Mouse (Mus musculus): Measurements from ENCODE around the gene Slc25a21. TPM values are rescaled to one million over a fixed set of nuclear protein-coding genes. Genes with fewer than 3 reads are reported as not detected.
"Not testable (repeated sequence)": the region's sequence is repeated elsewhere in the genome, so short reads cannot be mapped to it uniquely, and the experiment has no call there.

Slc25a21 gene
- polyA plus RNA-seq (2015; fragmentation: Nextera tagmentation; extraction: Ambion mirVana) = 18.8 and 22.7 TPM in 2 replicates

DNA sequence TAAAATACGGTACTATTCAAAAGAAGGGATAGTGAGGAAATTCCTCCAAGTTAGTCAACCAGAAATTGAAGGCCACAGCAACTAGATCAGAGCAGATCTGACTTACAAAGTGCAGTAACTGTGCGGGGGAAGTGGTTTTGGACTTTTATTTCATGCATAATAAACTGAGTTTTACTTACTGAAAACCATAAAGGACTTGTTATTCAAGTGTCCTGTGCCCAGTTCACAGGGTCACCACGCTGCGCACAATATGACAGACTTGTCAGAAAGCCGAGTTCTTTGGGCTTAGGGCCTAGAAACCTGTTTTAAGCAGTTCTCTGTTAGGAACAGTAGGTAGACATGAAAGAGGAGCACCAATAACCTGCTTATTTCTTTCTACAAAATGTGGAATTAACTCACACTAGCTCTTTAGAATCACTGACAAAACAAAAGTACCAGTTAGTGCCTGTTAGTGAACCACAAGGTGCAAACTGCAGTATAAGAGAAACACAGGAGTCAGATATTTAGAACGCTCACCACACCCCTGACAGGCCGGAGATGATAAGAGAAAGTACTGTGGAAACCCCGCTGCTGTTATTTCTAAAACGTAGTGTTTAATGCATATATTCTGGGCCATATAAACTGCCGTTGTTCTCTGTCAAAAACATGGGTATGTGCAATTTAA lies at the start of gene Slc25a21:
Gene Slc25a21 (minus strand): TSS at position 110 of the 664 bp plus-strand sequence.
- Histone ChIP-seq H3K9ac (peak within 1 kb of the TSS; percentile 93), H3K27ac (replicated peaks) (peak within 1 kb of the TSS; percentile 97)
- WGBS (ENCODE audit: insufficient replicate concordance) = 16% methylated on average over 10 of the region's 10 CpGs

DNA sequence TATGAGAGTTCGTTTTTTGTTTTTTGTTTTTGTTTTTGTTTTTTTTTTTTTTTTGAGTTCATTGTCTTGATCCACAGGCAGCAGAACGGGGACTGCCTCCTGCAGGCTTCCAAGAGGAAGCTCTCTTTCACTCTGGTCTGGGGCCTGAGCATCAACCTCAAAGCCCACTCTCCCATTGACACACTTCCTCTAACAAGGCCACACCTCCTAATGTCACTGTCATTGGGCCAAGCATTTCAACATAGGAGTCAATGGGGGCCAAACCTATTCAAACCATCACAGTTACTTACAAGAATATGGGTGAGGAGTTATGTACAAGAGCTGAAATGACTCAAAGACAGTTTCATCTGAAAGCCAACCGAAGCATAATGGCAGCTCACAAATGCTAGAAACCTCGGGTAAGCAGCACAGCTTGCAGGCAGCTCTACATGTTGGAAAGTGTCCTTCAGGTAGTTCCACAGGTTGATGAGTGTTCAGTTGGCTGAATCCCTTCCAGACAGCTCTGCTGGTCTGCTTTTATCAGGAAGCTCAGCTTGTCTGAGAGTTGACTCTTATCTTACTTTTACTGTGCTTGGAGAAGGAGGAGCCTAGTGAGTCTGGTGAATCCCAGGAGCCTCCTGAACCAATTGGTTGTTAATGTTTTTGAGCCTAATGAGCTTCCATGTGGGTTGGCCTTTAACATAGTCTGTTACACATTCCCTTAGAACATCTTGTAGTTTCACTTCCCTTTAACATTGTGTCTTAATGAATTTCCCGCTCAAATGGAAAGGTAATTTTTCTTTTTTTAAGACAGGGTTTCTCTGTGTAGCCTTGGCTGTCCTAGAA lies 46.6 kb upstream of the Slc25a21 start:
- no peak overlapping the region for H3K4me2 ChIP-seq
- no peak overlapping the region for H3K4me3 ChIP-seq (replicated peaks)
- peak; percentile 44; the same call in 1 of the 2 replicates for ATAC-seq (ENCODE audit: insufficient read depth)
- WGBS (ENCODE audit: insufficient replicate concordance) = 66% methylated on average over 5 of the region's 5 CpGs
- peaks cover 12% of the 10 kb centered on the region for H3K4me1 ChIP-seq (replicated peaks)
- H3K36me3 ChIP-seq (replicated peaks) = peaks cover 29% of the 10 kb centered on the region
- H3K27me3 ChIP-seq = no peaks in the 10 kb centered on the region
- H3K27ac ChIP-seq (replicated peaks) = no peak overlapping the region
- H3K9me3 ChIP-seq (replicated peaks) = no peaks in the 10 kb centered on the region
- H3K9ac ChIP-seq = no peak overlapping the region

More for the DNA sequence above, at the start of gene Slc25a21:
- Histone ChIP-seq H3K9me3 (replicated peaks) (no peaks in the 10 kb centered on the region), H3K4me1 (replicated peaks) (peaks cover 38% of the 10 kb centered on the region), H3K4me2 (peak within 1 kb of the TSS; percentile 75), H3K27me3 (no peaks in the 10 kb centered on the region), H3K36me3 (replicated peaks) (no peaks in the 10 kb centered on the region), H3K4me3 (replicated peaks) (peak within 1 kb of the TSS; percentile 81)
- peak; percentile 84 for ATAC-seq (ENCODE audit: insufficient read depth)

DNA sequence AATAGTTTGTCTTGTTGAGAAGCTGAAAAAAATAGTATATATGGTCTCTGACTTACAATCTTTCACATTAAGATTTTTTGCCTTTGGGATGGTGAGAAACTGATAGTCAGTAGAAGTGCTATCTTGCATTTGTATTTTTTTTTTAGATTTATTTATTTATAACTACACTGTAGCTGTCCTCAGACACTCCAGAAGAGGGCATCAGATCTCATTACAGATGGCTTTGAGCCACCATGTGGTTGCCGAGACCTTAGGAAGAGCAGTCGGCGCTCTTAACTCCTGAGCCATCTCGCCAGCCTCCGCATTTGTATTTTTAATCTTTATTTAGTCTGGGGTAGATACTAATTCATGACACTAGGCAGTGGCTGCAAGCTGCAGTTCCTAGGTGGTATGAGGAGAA lies 36.1 kb upstream of the Slc25a21 start:
- H3K4me1 ChIP-seq (replicated peaks) = peaks cover 43% of the 10 kb centered on the region
- H3K9me3 ChIP-seq (replicated peaks) = no peaks in the 10 kb centered on the region
- ATAC-seq (ENCODE audit: insufficient read depth) = no peak
- no peak overlapping the region for H3K9ac ChIP-seq
- 56% methylated on average over 5 of the region's 5 CpGs for WGBS (ENCODE audit: insufficient replicate concordance)
- no peak overlapping the region for H3K27ac ChIP-seq (replicated peaks)
- H3K4me3 ChIP-seq (replicated peaks) = no peak overlapping the region
- H3K4me2 ChIP-seq = peak overlapping the region; percentile 41
- no peaks in the 10 kb centered on the region for H3K27me3 ChIP-seq
- peaks cover 16% of the 10 kb centered on the region for H3K36me3 ChIP-seq (replicated peaks)

DNA sequence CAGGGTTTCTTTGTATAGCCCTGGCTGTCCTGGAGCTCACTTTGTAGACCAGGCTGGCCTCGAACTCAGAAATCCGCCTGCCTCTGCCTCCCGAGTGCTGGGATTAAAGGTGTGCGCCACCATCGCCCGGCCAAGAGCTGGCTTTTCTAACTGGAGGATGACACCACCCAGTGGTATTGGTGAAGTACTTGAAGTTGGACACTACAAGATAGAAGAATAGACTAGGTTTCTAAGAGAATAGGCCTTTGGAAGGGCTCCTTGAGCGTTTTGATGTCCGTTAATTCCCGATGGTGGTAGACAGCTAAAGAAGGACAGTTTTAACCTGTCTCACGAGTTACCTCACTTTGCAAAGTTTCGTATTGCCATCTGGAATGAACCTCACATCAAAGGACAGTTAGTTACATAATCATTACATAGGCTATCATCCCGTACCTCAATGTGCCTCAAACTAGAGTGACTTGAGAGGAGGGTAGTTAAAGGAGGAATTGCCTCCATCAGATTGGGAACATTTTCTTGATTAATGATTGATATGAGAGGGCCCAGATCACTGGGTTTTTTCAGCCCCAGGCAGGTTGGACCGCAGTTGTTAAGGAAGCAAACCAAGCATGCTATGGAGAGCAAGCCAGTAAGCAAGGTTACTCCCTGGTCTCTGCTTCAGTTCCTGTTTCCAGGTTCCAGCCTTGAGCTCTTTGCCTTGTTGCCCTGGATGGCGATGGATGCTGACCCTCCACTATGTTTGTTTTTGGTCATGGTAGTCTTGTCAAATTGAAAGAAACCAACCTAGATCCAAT lies 34.0 kb upstream of the Slc25a21 start:
- WGBS (ENCODE audit: insufficient replicate concordance) = 25% methylated on average over 14 of the region's 14 CpGs
- ATAC-seq (ENCODE audit: insufficient read depth) = no peak
- peak overlapping the region; percentile 89 for H3K9ac ChIP-seq

DNA sequence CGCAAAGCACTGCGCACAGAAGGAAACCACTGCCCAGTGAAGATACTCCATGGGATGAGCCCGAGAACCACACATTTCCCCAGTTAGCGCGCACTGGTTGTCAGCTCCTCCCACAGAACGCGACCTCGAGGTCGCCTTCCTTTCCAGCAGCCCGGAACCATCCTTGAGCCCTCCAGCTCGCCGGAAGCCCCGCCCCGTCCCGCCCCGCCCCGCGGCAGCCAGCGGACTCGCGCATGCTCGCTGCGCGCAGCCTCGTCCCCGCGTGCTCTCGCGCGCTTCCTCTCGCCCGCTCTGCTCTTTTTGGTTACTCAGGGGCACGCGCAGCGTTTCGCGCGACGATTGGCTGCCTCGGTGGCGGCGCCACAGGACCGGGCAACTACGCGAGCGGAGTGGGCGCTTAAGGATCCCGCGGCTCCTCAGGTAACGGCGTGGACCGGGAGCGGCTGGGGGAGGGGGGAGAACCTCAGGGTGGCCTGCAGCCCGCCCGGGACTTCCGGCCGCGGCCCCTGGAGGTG lies 33.0 kb upstream of the Slc25a21 start, which contains the start of the genes Prps1l3 and Mipol1:
Gene Prps1l3 (plus strand): TSS at position 221 of the 515 bp plus-strand sequence.
Gene Mipol1 (plus strand): TSS at position 236 of the 515 bp plus-strand sequence.
- peak within 1 kb of the TSS; percentile 90 for H3K4me3 ChIP-seq (replicated peaks)
- H3K4me2 ChIP-seq = peak within 1 kb of the TSS; percentile 88
- no peaks in the 10 kb centered on the region for H3K9me3 ChIP-seq (replicated peaks)
- WGBS (ENCODE audit: insufficient replicate concordance) = under 1% methylated on average over 58 of the region's 58 CpGs
- peak within 1 kb of the TSS; percentile 94 for H3K27ac ChIP-seq (replicated peaks)
- ATAC-seq (ENCODE audit: insufficient read depth) = peak; percentile 96
- H3K4me1 ChIP-seq (replicated peaks) = peaks cover 36% of the 10 kb centered on the region
- peak within 1 kb of the TSS; percentile 89 for H3K9ac ChIP-seq
- no peaks in the 10 kb centered on the region for H3K27me3 ChIP-seq
- peaks cover 8% of the 10 kb centered on the region; the same call in 1 of the 2 replicates for H3K36me3 ChIP-seq (replicated peaks)

More for the DNA sequence above, 34.0 kb upstream of the Slc25a21 start:
- no peaks in the 10 kb centered on the region for H3K27me3 ChIP-seq
- no peaks in the 10 kb centered on the region for H3K9me3 ChIP-seq (replicated peaks)
- peak overlapping the region; percentile 88 for H3K4me2 ChIP-seq
- peaks cover 43% of the 10 kb centered on the region for H3K4me1 ChIP-seq (replicated peaks)
- peaks cover 12% of the 10 kb centered on the region; the same call in 1 of the 2 replicates for H3K36me3 ChIP-seq (replicated peaks)
- H3K4me3 ChIP-seq (replicated peaks) = peak overlapping the region; percentile 90
- H3K27ac ChIP-seq (replicated peaks) = peak overlapping the region; percentile 94

DNA sequence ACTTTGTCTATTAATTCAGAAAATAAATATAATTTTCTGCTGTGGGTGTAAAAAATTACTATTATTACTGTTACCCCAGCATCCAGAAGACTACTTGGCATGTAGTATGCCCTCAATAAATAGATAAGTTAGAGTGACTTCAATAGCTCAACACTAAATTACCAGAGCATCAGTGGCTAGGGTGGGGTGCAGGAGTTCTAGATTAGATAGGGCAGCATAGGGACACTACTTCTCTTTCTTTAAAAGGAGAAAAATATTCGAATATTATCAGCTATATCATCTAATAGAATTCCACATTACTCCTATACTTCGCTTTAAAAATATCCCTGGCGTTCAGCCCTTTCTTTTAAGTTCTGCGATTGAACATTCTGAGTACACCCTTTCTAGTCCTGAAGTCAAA lies 32.4 kb upstream of the Slc25a21 start:
- peak; percentile 51 for ATAC-seq (ENCODE audit: insufficient read depth)
- H3K4me1 ChIP-seq (replicated peaks) = peaks cover 31% of the 10 kb centered on the region
- H3K27me3 ChIP-seq = no peaks in the 10 kb centered on the region
- H3K9ac ChIP-seq = peak overlapping the region; percentile 71
- WGBS (ENCODE audit: insufficient replicate concordance) = 19% methylated on average over 4 of the region's 4 CpGs
- peaks cover 3% of the 10 kb centered on the region; the same call in 1 of the 2 replicates for H3K36me3 ChIP-seq (replicated peaks)
- peak overlapping the region; percentile 90 for H3K4me3 ChIP-seq (replicated peaks)
- peak overlapping the region; percentile 94 for H3K27ac ChIP-seq (replicated peaks)
- no peaks in the 10 kb centered on the region for H3K9me3 ChIP-seq (replicated peaks)
- H3K4me2 ChIP-seq = peak overlapping the region; percentile 88

DNA sequence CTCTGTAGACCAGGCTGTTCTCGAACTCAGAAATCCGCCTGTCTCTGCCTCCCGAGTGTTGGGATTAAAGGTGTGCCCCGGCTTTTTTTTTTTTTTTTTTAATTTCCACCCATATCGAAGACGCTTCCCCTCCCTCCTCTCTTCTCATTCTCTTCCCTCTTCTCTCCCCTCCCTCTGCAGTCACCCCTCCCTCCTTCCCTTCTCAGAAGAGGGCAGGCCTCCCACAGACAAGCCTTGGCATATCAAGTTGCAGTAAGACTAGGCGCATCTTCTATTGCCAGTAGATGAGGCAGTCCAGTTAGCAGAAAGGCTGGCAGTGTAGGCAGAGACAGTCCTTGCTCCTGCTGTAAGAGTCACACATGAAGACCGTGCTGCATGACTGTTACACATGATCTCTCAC lies 30.5 kb upstream of the Slc25a21 start:
- no peak overlapping the region for H3K9ac ChIP-seq
- H3K27me3 ChIP-seq = no peaks in the 10 kb centered on the region
- H3K36me3 ChIP-seq (replicated peaks) = no peaks in the 10 kb centered on the region
- no peak overlapping the region for H3K27ac ChIP-seq (replicated peaks)
- WGBS (ENCODE audit: insufficient replicate concordance) = 82% methylated on average over 7 of the region's 8 CpGs
- H3K4me1 ChIP-seq (replicated peaks) = peaks cover 24% of the 10 kb centered on the region
- no peak overlapping the region for H3K4me3 ChIP-seq (replicated peaks)
- H3K4me2 ChIP-seq = no peak overlapping the region
- no peak for ATAC-seq (ENCODE audit: insufficient read depth)
- H3K9me3 ChIP-seq (replicated peaks) = no peaks in the 10 kb centered on the region

DNA sequence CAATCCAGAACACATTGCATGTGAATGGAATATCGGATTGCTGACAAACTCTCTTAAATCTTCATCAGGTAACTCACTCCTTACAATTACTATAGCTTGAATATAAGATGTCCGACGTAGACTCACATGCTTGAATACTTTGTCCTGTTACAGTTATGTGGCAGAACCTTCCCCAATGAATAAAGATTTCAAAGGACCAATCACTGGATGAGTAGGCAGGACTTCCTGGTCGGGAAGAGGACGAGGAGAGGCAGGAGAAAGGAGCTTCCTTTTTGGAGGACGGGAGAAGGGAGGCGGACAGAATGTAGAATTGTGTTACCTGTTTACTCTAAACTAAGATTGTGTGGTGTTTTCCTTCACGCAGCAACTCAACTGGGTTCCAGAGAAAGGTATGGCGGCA lies 29.1 kb upstream of the Slc25a21 start:
- Histone ChIP-seq H3K27me3 (no peaks in the 10 kb centered on the region), H3K4me3 (replicated peaks) (no peak overlapping the region), H3K27ac (replicated peaks) (no peak overlapping the region), H3K36me3 (replicated peaks) (no peaks in the 10 kb centered on the region), H3K4me1 (replicated peaks) (peaks cover 16% of the 10 kb centered on the region), H3K9me3 (replicated peaks) (no peaks in the 10 kb centered on the region), H3K9ac (no peak overlapping the region), H3K4me2 (no peak overlapping the region)
- no peak for ATAC-seq (ENCODE audit: insufficient read depth)
- WGBS (ENCODE audit: insufficient replicate concordance) = 76% methylated on average over 9 of the region's 9 CpGs

DNA sequence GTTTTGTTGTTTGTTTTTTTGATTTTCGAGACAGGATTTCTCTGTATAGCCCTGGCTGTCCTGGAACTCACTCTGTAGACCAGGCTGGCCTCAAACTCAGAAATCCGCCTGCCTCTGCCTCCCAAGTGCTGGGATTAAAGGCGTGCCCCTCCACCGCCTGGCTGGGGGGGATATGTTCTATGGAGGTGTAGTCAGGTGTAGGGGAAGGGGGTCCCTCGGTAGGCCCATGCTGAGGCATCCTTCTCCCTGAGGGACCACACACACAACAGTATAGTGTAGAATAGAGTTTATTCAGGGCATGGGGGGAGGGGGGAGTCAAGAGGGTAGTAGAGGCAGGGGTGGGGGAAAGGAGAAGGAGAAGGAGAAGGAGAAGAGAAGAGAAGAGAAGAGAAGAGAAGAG lies 15.2 kb upstream of the Slc25a21 start:
- not testable (repeated sequence) for H3K9ac ChIP-seq; H3K27ac ChIP-seq (replicated peaks); H3K4me3 ChIP-seq (replicated peaks); ATAC-seq (ENCODE audit: insufficient read depth); H3K36me3 ChIP-seq (replicated peaks); H3K4me2 ChIP-seq; H3K9me3 ChIP-seq (replicated peaks); H3K27me3 ChIP-seq
- WGBS (ENCODE audit: insufficient replicate concordance) = 64% methylated on average over 5 of the region's 5 CpGs
- H3K4me1 ChIP-seq (replicated peaks) = peaks cover 13% of the 10 kb centered on the region

Measured in liver, embryonic 15.5 days (tissue).